Mouse (Mus musculus) heart, embryonic 16.5 days (tissue): ENCODE results near the gene Pcnx2. TPM values are rescaled to one million over a fixed set of nuclear protein-coding genes. Genes with fewer than 3 reads are reported as not detected.

Experiments
- ATAC-seq: fragments of 200-750 bp; cut with Nextera tagmentation; replicated peaks from 2 replicates; pipeline ENCODE4 v1.8.0; 2017; ENCODE audit warnings: moderate number of reproducible peaks; ENCODE audit not compliant: insufficient read depth, low FRiP score; ENCODE audit errors: extremely low read depth
- H3K27ac ChIP-seq: fragments of 300-500 bp; sonication (generic); 2 replicates; pipeline ENCODE4 v1.5.1; 2014; ENCODE audit warnings: mild to moderate bottlenecking, low read length, control low read depth, moderate library complexity
- H3K27me3 ChIP-seq: fragments of 300-500 bp; sonication (generic); 2 replicates; pipeline ENCODE4 v1.6.1; 2014; ENCODE audit warnings: low read length, mixed read lengths; ENCODE audit not compliant: control insufficient read depth, insufficient read depth
- H3K36me3 ChIP-seq: fragments of 300-500 bp; sonication (generic); 2 replicates; pipeline ENCODE4 v1.6.1; 2014; ENCODE audit not compliant: control insufficient read depth, insufficient read depth
- H3K4me1 ChIP-seq: fragments of 300-500 bp; sonication (generic); 2 replicates; pipeline ENCODE4 v1.6.1; 2014; ENCODE audit warnings: low read length, mixed read lengths; ENCODE audit not compliant: control insufficient read depth, insufficient read depth
- H3K4me2 ChIP-seq: fragments of 300-500 bp; sonication (generic); 2 replicates; pipeline ENCODE4 v1.6.1; 2014; ENCODE audit warnings: low read depth, mild to moderate bottlenecking, control low read depth, low read length
- H3K4me3 ChIP-seq: fragments of 300-500 bp; sonication (generic); 2 replicates; pipeline ENCODE4 v1.5.1; 2014; ENCODE audit warnings: mild to moderate bottlenecking, control low read depth, low read length
- H3K9ac ChIP-seq: fragments of 300-500 bp; sonication (generic); 2 replicates; pipeline ENCODE4 v1.6.1; 2014; ENCODE audit warnings: low read length, control low read depth
- H3K9me3 ChIP-seq: fragments of 300-500 bp; sonication (generic); replicated peaks from 2 replicates; pipeline ENCODE4 v1.6.1; 2016; ENCODE audit warnings: low read length; ENCODE audit not compliant: control insufficient read depth
- WGBS: fragments of 180-500 bp; shearing (Covaris S2); extraction: QIAGEN DNeasy Blood & Tissue Kit; methylation state at CpG from one replicate; pipeline ENCODE4 v1.1.7; 2014; 5-methylcytosine and 5-hydroxymethylcytosine counted together
- polyA plus RNA-seq: library from polyadenylated mRNA; unstranded; fragments of >200 nt; fragmentation: Nextera tagmentation; extraction: Ambion mirVana; gene quantifications from 2 replicates; pipeline ENCODE4 v1.2.1, GENCODE M21; 2015

Gene Pcnx2
- polyA plus RNA-seq, 1 experiment from 2014 or later = 0.22 TPM

DNA sequence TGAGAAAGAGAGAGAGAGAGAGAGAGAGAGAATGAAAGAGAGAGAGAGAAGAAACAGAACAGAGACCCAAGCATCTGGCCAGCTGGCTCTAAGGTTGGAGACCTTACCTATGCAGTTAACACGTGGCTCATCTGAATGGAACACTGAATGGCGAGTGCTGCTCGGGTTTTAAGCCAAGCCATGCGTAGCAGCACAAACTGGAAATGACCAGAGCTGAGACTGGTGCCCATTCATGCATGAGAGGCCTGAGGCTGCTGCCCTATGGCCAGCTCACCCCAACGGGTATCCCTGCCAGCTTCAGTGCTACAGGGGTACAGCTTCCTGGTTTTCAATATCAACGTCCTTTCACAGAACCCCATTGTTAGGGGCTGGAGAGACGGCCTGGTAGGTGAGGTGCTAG is 43.7 kb downstream of the Pcnx2 start:
- no peak overlapping the region for H3K9ac ChIP-seq

GRCm38 (mm10) chr8:125853300-125853699 is 44.8 kb downstream of the Pcnx2 start:
- H3K36me3 ChIP-seq = no peaks in the 10 kb centered on the region
- 0 out of 2 replicates have a peak, but pooled peaks have one; percentile 32 for ATAC-seq
- no peak overlapping the region for H3K4me2 ChIP-seq
- H3K27me3 ChIP-seq = no peaks in the 10 kb centered on the region
- no peak overlapping the region for H3K4me3 ChIP-seq
- no peaks in the 10 kb centered on the region for H3K9me3 ChIP-seq
- 19% methylated on average over 5 of the region's 5 CpGs for WGBS
- no peak overlapping the region for H3K27ac ChIP-seq
- H3K9ac ChIP-seq = no peak overlapping the region
- H3K4me1 ChIP-seq = peaks cover 14% of the 10 kb centered on the region

More for the DNA sequence above, 43.7 kb downstream of the Pcnx2 start:
- ATAC-seq = no peak
- Histone ChIP-seq H3K27ac (no peak overlapping the region), H3K36me3 (no peaks in the 10 kb centered on the region), H3K4me1 (peaks cover 14% of the 10 kb centered on the region), H3K9me3 (no peaks in the 10 kb centered on the region), H3K27me3 (no peaks in the 10 kb centered on the region), H3K4me2 (no peak overlapping the region), H3K4me3 (no peak overlapping the region)
- 71% methylated on average over 7 of the region's 7 CpGs for WGBS

GRCm38 (mm10) chr8:125849181-125849580 is 48.9 kb downstream of the Pcnx2 start:
- Histone ChIP-seq H3K4me3 (no peak overlapping the region), H3K9me3 (no peaks in the 10 kb centered on the region), H3K27ac (no peak overlapping the region), H3K4me1 (peaks cover 5% of the 10 kb centered on the region; the same call in 1 of the 2 replicates), H3K36me3 (no peaks in the 10 kb centered on the region), H3K4me2 (no peak overlapping the region), H3K27me3 (no peaks in the 10 kb centered on the region), H3K9ac (no peak overlapping the region)
- WGBS = 45% methylated on average over 4 of the region's 4 CpGs
- no peak for ATAC-seq

DNA sequence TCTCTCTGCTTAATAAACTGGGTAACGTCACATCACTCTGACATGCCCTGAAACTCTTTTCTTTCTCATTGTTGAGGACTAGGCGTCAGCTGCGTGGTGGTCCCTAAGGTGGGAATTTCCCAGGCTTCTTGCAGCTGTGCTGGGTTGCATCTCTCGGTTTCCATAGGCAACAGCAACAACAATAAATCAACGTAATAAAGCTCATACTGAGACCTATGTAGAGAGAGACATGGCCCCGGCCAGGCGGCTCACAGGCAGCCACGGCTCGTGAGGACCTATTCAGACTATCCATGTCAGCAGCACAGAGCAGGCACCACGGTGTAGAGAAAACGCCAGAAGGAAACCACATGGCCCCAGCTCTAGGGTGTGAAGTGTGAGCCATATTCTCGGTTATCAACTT is 50.3 kb downstream of the Pcnx2 start:
- Histone ChIP-seq H3K27ac (no peak overlapping the region), H3K36me3 (no peaks in the 10 kb centered on the region), H3K4me2 (no peak overlapping the region), H3K9me3 (no peaks in the 10 kb centered on the region), H3K4me3 (no peak overlapping the region), H3K4me1 (no peaks in the 10 kb centered on the region), H3K9ac (no peak overlapping the region), H3K27me3 (no peaks in the 10 kb centered on the region)
- WGBS = 54% methylated on average over 12 of the region's 12 CpGs
- no peak for ATAC-seq

DNA sequence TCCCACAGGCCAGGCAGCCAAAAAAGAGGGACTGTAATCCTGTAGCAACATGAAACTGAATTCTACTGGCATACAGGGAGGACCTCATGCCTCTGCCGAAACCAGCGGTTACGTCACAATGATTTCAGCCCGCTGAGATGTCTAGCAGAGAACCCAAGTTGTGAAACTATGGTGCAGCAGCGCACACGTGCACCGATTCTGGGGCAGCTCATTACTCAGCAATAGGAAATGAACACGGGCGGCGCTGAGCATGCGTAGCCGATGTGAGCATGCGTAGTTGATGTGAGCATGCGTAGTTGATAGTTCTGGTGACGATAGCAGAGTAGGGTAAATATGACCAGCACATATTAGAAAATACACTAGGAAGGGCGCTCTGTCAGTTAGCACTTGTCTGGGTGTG is 52.8 kb downstream of the Pcnx2 start:
- Histone ChIP-seq H3K4me1 (peaks cover 8% of the 10 kb centered on the region; the same call in 1 of the 2 replicates), H3K36me3 (no peaks in the 10 kb centered on the region), H3K4me2 (no peak overlapping the region), H3K27me3 (no peaks in the 10 kb centered on the region), H3K4me3 (no peak overlapping the region), H3K27ac (no peak overlapping the region), H3K9me3 (no peaks in the 10 kb centered on the region), H3K9ac (no peak overlapping the region)
- ATAC-seq = no peak
- WGBS = 94% methylated on average over 16 of the region's 16 CpGs

DNA sequence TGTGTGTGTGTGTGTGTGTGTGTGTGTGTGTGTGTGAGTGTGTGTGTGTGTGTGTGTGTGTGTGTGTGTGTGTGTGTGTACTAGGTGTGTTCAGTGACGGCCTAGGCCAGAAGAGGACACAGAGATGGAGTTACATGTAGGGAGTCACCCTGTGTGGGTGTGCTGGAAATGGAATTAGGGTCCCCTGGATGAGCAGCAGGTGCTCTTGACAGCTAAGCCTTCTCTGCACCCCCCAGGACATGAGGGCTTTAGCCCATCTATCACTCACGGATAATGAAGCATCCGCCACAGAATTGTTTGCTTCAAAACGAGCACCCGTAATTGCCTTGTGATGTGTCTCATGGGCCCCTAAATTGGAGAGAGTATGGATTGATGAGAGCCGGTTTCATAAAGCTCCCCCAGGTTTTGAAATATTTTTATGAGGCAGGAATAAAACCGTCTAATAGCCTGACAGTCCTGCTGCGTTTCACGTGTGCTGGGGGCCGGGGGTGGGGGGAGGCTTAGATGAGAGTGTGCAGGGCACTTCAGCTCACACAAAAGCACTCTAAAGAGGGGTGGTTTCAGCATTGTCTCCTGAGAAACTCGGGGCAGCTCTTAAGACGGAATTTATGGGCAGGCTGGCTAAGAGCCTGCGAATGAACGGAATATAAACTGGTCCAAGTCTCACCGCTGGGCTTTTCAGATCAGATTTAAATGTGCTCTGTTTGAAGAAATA is 54.8 kb downstream of the Pcnx2 start:
- H3K9ac ChIP-seq = no peak overlapping the region
- H3K9me3 ChIP-seq = no peaks in the 10 kb centered on the region
- WGBS = 72% methylated on average over 15 of the region's 15 CpGs
- H3K27ac ChIP-seq = no peak overlapping the region
- no peaks in the 10 kb centered on the region for H3K27me3 ChIP-seq
- H3K4me3 ChIP-seq = no peak overlapping the region
- H3K4me1 ChIP-seq = peaks cover 8% of the 10 kb centered on the region; the same call in 1 of the 2 replicates
- H3K36me3 ChIP-seq = no peaks in the 10 kb centered on the region
- no peak for ATAC-seq
- H3K4me2 ChIP-seq = no peak overlapping the region

DNA sequence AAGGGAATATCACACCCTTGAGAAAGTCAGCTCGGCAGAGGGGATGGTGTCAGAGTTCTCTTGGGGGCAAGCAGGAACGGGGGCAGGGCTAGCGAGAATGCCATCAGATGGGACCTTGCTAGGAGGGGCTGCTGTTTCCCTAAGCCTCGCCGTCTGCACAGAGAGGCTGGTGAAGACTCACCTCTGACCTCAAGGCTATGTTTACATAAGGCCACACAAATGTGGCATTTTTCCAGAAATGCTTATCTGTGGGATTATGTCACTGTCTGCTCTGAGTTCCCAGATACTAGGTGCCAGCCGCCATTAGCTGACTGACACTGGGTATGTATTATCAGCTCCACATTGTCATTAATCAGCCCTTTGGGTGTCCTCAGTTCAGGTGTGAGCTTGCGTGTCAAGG is 56.0 kb downstream of the Pcnx2 start:
- Histone ChIP-seq H3K9ac (no peak overlapping the region), H3K4me3 (no peak overlapping the region), H3K9me3 (no peaks in the 10 kb centered on the region), H3K36me3 (no peaks in the 10 kb centered on the region), H3K4me2 (no peak overlapping the region), H3K27ac (no peak overlapping the region), H3K4me1 (peaks cover 8% of the 10 kb centered on the region; the same call in 1 of the 2 replicates), H3K27me3 (no peaks in the 10 kb centered on the region)
- no peak for ATAC-seq
- WGBS = 39% methylated on average over 7 of the region's 7 CpGs

DNA sequence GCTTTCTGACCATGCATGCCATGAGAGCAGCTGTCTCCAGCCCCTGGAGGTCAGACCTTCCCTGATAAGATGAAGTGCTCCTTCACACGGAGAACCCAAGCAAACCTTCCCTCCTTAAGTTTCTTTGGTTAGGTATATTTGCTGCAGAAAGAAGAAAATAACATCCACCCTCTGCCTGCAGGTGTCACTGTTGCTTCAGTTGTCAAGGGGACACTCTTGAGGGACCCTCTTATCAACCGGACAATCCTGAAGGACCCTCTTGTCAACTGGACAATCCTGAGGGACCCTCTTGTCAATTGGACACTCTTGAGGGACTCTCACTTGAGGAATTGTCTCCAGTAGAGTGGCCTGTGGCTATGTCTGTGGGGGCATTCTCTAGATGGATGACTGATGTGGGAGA is 73.4 kb downstream of the Pcnx2 start:
- Histone ChIP-seq H3K36me3 (no peaks in the 10 kb centered on the region), H3K27ac (no peak overlapping the region), H3K4me3 (no peak overlapping the region), H3K27me3 (no peaks in the 10 kb centered on the region), H3K9ac (no peak overlapping the region), H3K9me3 (no peaks in the 10 kb centered on the region), H3K4me1 (peaks cover 7% of the 10 kb centered on the region), H3K4me2 (no peak overlapping the region)
- ATAC-seq = no peak
- 29% methylated on average over 2 of the region's 2 CpGs for WGBS

- Histone ChIP-seq H3K9ac (no peak overlapping the region), H3K4me2 (no peak overlapping the region), H3K4me3 (no peak overlapping the region), H3K27ac (no peak overlapping the region), H3K4me1 (peaks cover 7% of the 10 kb centered on the region), H3K9me3 (no peaks in the 10 kb centered on the region), H3K36me3 (no peaks in the 10 kb centered on the region), H3K27me3 (no peaks in the 10 kb centered on the region)
- no peak for ATAC-seq
- 40% methylated on average over 12 of the region's 12 CpGs for WGBS
Measured at GRCm38 (mm10) chr8:125823719-125824118, 74.4 kb downstream of the Pcnx2 start.
